ENCODE assay signal across 9 mouse cellular contexts in the genomic region with DNA sequence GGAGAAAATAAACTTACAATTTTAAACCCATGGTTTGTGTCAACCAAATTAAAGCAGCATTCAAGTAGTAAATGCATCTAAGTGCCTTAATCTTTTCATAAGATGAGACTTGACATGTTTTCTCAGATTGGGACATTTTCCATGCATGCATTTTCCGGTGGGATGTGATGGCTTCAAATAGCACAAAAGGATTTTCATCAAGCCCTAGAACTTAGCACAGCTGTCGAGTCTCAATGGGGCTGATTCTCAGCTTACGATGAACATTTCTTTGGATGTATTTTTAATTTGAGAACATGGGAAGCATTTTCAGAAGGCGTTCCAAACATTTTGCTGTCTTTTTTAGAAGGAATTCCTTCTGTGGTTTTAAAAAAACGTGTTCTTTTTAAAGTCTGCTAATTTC. TPM values are rescaled to one million over a fixed set of nuclear protein-coding genes. Genes with fewer than 3 reads are reported as not detected.
DNase-seq lines count a peak whose midpoint lies in the region; ATAC-seq lines count a peak whose summit lies in the region.
"Had no signal": no experiment of that assay in that cellular context is flagged by ENCODE, and none has a peak within 500 bp of the region (broad histone marks: within the 10 kb centered on the region; RNA-seq: fewer than 3 reads in every experiment).

No protein-coding gene starts in this region.

- intact Hi-C loops in heart, postnatal 10 days (cut with DNase I): no loop called here
- intact Hi-C loops in heart, postnatal 36 days (cut with DNase I): loop anchor here (10.0 kb wide), 1 partner anchor 545 kb away; the partner anchor contains the start of gene Cysltr1

- no peak overlapping the region for H3K9ac ChIP-seq in embryonic facial prominence, embryonic 15.5 days
- H3K9ac ChIP-seq: neural tube, embryonic 12.5 days had no signal

- peak overlapping the region; percentile 66 for H3K27ac ChIP-seq in embryonic facial prominence, embryonic 15.5 days (replicated peaks)
- H3K27ac ChIP-seq in hindbrain, embryonic 10.5 days: no peak overlapping the region
- H3K27ac ChIP-seq: neural tube, embryonic 12.5 days had no signal

- no peaks in the 10 kb centered on the region for H3K27me3 ChIP-seq in embryonic facial prominence, embryonic 15.5 days
- H3K27me3 ChIP-seq in hindbrain, embryonic 10.5 days (ENCODE audit: insufficient read depth, poor library complexity, severe bottlenecking): no peaks in the 10 kb centered on the region
- H3K27me3 ChIP-seq: neural tube, embryonic 12.5 days had no signal

- no peaks in the 10 kb centered on the region for H3K36me3 ChIP-seq in embryonic facial prominence, embryonic 15.5 days
- no peaks in the 10 kb centered on the region for H3K36me3 ChIP-seq in hindbrain, embryonic 10.5 days
- H3K36me3 ChIP-seq: neural tube, embryonic 12.5 days had no signal

- WGBS in embryonic facial prominence, embryonic 15.5 days: 26% methylated on average over 5 of the region's 5 CpGs
- WGBS in hindbrain, embryonic 10.5 days: 60% methylated on average over 5 of the region's 5 CpGs

- no peaks in the 10 kb centered on the region for H3K9me3 ChIP-seq in embryonic facial prominence, embryonic 15.5 days (replicated peaks)
- H3K9me3 ChIP-seq in hindbrain, embryonic 10.5 days: no peaks in the 10 kb centered on the region
- H3K9me3 ChIP-seq: neural tube, embryonic 12.5 days had no signal

- DNase-seq in heart, postnatal 10 days: peak; percentile 13 to 20
- DNase-seq in heart, postnatal 36 days: no peak
- DNase-seq in 3134 (ENCODE audit: extremely low read depth, insufficient read length, low spot score) (peak; percentile 0), A20 (ENCODE audit: low read depth, low spot score) (peak; percentile 39)
- no peak for DNase-seq in hindbrain, embryonic 10.5 days (ENCODE audit: low spot score)
- no peak for DNase-seq in spleen, postnatal 10 days (ENCODE audit: low spot score in 2 of 2)
- DNase-seq: kidney, adult 9 months had no signal

- ATAC-seq in embryonic facial prominence, embryonic 15.5 days (ENCODE audit: insufficient number of reproducible peaks, low FRiP score, low TSS enrichment, low read depth): no peak

- H3K4me2 ChIP-seq in embryonic facial prominence, embryonic 15.5 days (replicated peaks): no peak overlapping the region
- H3K4me2 ChIP-seq: neural tube, embryonic 12.5 days had no signal

- no peaks in the 10 kb centered on the region for H3K4me1 ChIP-seq in embryonic facial prominence, embryonic 15.5 days
- no peaks in the 10 kb centered on the region for H3K4me1 ChIP-seq in hindbrain, embryonic 10.5 days (replicated peaks)
- H3K4me1 ChIP-seq: neural tube, embryonic 12.5 days had no signal

- H3K4me3 ChIP-seq in embryonic facial prominence, embryonic 15.5 days (replicated peaks): no peak overlapping the region
- no peak overlapping the region for H3K4me3 ChIP-seq in hindbrain, embryonic 10.5 days
- H3K4me3 ChIP-seq: neural tube, embryonic 12.5 days had no signal

RNA-seq across cellular contexts. Expression of gene P2ry10b, which starts 1.3 kb away (rescaled TPM):
- 1 to 10 TPM; 3.9 to 4.3 TPM for total RNA-seq in heart, postnatal 10 days (2021)
- total RNA-seq in heart, postnatal 36 days (2021): 1 to 10 TPM in 1 of 2 experiments, under 1 TPM in 1; 0.97 to 1.2 TPM
- 4.4 and 5.7 TPM in 2 replicates for polyA plus RNA-seq in embryonic facial prominence, embryonic 15.5 days (2015; fragmentation: Nextera tagmentation; extraction: Ambion mirVana)
- 0.26 and 0.39 TPM in 2 replicates for polyA plus RNA-seq in hindbrain, embryonic 10.5 days (2016; fragmentation: Nextera tagmentation; extraction: Ambion mirVana)

Comparison
In these comparisons a context has a peak if more than half of its experiments do, and no peak if none do; other contexts are left out.
1. DNase-seq: peak in heart, postnatal 10 days (2 of 2), 3134 (single experiment) and A20 (single experiment); none in heart, postnatal 36 days (0 of 2), hindbrain, embryonic 10.5 days (single experiment) and spleen, postnatal 10 days (0 of 2).